Mouse (Mus musculus) frontal cortex, adult (tissue): Measurements from ENCODE around the gene Lce3e.

Source experiments
- ATAC-seq: cut with Nextera tagmentation; 2 replicates; pipeline ENCODE4 v1.9.2; 2017; ENCODE audit warnings: mild to moderate bottlenecking, moderate library complexity, mixed read lengths; ENCODE audit not compliant: low TSS enrichment

Gene Lce3e

GRCm38 (mm10) chr3:92966761-92967160 lies at the start of gene Lce3e:
Gene Lce3e, plus strand, starts transcription at chr3:92967061.
- ATAC-seq: no peak

DNA sequence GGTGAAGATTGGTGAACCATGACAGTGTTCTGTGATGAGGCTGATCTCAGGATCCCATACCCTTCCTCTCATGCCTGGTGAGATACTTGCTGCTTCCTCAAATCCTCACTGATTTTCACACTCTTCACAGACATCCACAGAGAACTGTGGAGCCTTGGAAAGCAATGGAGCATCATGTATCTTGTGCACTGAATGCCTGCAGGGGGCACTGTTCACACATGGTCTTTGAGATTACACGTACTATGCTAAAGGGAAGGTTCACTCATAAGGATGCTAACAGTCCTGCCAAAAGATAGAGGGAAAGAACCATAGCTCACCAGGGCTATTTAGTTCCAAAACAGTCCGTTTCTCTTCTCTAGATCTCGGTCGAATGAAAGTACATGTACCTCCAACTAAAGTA lies 46.5 kb upstream of the Lce3e start:
- ATAC-seq: peak; percentile 94

DNA sequence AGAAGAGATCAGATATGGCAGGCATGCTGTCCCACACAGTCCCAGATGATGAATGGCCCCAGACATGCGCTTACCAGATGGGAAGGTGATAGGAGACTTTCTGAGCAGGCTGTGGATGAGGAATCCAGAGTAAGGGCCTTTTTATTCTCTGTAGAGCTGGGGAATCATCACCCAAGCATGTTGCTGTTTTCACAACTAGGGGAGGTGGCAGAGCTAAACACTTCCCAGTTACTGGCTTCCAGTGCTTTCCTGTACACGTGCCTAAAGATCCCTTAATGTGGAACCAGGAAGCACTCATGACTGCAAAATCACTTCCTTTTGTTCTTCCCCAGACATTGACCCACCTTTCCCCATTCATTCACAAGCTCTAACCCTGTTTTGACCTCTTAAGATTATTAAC lies 40.7 kb upstream of the Lce3e start, which contains the start of gene Lce3a:
Gene Lce3a (minus strand): TSS at position 101 of the 400 bp plus-strand sequence.
- ATAC-seq: no peak

DNA sequence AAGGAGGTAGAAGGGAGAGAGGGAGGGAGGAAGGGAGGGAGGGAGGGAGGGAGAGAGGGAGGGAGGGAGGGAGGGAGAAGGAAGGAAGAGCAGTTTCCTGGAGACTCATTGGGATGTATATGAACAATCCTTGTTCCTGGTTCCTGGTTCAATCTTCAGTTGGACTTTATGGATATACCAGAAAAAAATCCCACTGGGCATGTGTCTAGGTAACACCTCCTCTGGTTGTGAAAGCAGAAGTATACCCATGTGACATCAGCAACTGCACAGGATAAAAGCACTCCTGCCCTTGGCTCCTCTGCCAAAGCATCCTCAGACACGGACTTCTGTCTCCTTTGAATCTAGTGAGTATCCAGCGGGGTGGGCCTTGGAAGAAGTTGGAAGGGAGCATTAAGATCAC lies 34.2 kb upstream of the Lce3e start, which contains the start of gene Lce3b:
Gene Lce3b (plus strand): TSS at position 301 of the 400 bp plus-strand sequence.
- no peak for ATAC-seq

GRCm38 (mm10) chr3:92944186-92944585 lies 22.7 kb upstream of the Lce3e start, which contains the start of gene Lce3c:
Gene Lce3c, plus strand, starts transcription at chr3:92944486.
- no peak for ATAC-seq

DNA sequence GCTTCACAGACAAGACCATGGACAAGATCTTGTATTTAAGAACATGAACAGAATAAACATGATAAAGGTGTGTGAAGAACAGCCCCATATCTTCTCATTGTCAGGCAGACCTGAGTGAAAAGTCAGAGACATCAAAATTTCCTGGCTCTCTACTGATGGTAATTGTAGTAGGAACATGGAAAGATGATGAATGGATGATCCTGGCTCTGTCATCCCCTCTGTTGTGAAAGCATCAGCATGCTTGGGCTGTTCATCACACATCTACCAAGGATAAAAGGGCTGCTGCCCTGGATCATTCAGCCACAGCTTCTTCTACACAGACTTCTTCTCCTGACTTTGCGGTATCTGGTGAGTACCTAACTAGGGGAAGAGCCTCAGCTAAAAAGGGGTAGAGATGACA lies 9.8 kb upstream of the Lce3e start, which contains the start of gene Lce3d:
Gene Lce3d (plus strand): TSS at position 301 of the 400 bp plus-strand sequence.
- ATAC-seq: no peak

DNA sequence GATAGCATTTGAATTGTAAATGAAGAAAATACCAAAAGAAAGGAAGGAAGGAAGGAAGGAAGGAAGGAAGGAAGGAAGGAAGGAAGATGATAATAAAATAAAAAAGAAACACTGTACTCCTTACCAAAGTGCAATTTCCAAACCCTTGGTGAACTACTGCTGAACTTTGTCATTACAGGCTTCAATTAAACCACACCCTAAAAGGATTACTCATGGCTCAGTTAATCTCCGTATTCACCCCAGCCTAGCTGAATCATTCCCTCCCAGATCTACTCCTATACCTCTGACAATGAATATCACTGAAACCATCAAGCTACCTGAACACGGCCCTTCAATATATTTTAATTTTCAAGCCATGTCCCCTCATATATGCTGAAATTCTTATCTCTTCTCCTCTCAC lies 11.6 kb downstream of the Lce3e start:
- no peak for ATAC-seq

DNA sequence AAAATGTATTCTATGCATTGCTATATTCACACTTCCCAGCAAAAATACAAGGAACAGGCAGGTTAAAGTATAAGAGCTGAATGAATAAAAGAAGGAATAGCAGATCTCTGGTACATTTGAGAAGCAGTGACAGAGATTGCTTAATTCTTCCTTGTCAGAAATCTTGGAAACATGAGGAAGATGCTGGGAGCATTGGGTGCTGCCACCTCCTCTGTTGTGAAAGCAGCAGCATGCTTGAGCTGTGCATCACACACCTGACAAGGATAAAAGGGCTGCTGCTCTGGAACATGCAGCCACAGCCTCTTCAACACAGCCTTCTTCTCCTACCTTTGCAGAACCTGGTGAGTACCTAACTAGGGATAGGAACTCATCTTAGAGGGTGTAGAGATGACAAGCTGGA lies 25.1 kb downstream of the Lce3e start, which contains the start of gene Lce3f:
Gene Lce3f (plus strand): TSS at position 301 of the 400 bp plus-strand sequence.
- no peak for ATAC-seq

DNA sequence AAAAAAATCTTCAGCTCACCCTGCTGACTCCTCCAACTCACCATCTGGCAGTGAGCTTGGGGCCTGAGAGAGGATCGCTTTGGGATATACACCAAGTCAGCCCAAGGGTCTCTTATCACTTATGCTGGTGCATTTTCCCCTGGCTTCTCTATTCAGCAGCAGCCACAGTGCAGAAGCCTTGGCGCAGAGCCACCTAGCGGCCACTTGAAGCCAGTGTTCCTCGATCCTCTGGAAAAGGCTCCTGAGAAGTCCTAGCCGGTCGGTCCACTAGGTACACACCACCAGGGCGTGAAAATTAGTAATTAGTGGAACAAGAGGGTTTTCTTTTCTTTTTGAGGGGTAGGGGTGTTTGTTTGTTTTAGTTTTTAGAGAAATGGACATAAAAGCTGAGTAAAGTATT lies 31.8 kb downstream of the Lce3e start:
- ATAC-seq: peak; percentile 99

DNA sequence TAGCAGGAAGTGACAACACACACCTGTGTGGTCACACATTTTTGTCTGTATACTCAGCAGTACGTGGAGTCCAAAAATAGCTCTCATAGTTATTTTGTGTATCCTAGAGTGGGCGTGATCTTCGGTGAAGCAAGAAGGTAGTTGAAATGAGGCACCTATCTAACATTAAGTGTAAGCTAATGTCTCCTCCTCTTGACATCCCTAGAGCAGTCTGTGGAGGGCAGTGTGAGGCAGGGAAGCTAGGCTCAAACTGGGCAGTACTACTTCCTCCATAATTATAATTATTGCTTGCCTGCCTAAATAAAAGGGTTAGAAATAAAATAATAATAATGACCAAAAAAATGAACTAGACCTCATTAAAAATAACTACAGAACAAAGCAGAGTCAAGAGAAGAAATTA lies 33.8 kb downstream of the Lce3e start:
- no peak for ATAC-seq

DNA sequence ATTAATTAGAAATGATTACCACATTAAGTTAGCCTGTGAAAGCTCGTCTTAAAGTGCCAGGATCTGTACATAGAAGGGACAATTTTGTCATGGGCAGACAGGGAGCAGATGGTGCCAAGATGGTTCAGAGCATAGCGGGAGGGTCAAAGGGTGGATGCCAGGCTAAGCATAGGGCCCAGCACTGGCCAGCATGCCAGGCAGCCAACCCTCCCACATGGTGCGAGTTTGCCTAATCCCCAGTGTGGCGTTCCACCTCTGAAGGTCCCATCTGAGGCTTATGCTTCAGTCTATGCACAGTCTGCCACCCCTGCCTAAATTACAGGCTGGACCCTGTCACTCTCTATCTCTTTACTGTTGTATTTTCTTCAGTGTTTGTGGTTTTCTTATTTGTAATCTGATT lies 36.0 kb downstream of the Lce3e start:
- ATAC-seq: no peak

DNA sequence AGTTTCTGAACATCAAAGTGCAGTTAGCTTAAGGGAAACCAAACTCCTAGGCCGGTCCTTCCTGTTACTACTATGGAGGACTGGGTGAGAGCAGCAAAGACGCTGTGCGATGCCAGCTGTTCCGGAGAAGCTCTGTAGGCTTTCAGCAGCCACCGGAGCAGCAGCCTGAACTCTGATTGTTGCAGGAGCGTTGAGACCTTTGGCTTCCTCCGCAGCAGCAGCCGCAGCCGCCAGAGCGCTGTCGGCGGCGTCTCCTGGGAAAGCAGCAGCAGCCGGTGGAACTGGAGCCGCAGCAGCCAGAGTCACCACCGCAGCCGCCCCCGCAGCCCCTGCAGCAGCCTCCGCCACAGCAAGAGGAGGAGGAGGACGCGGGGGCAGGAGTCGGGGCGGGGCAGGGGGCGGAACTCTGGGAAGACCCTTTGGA lies 47.5 kb downstream of the Lce3e start:
- ATAC-seq: peak; percentile 88

GRCm38 (mm10) chr3:93014871-93015270 lies 48.0 kb downstream of the Lce3e start:
- ATAC-seq: no peak

- no peak for ATAC-seq
Observed at GRCm38 (mm10) chr3:93015460-93016104, 48.7 kb downstream of the Lce3e start, which contains the start of gene Crct1. Gene Crct1, minus strand, starts transcription at chr3:93015687.
